Mouse (Mus musculus): ENCODE data around the gene Nr1d1. TPM values are rescaled to one million over a fixed set of nuclear protein-coding genes. Genes with fewer than 3 reads are reported as not detected.

The Nr1d1 gene
- polyA plus RNA-seq, 1 experiment from 2014 or later = 2.2 TPM

- no peaks in the 10 kb centered on the region for H3K9me3 ChIP-seq (replicated peaks; ENCODE audit: control insufficient read depth, low read length)
- H3K9ac ChIP-seq (ENCODE audit: low read length) = no peak overlapping the region
- H3K4me3 ChIP-seq (ENCODE audit: low read depth, low read length) = no peak overlapping the region
- H3K4me1 ChIP-seq (ENCODE audit: control insufficient read depth, insufficient read depth, low read length) = peaks cover 34% of the 10 kb centered on the region
- no peak for DNase-seq (ENCODE audit: low spot score)
- H3K36me3 ChIP-seq (ENCODE audit: control insufficient read depth, insufficient read depth, low read length) = peaks cover 77% of the 10 kb centered on the region
- no peaks in the 10 kb centered on the region for H3K27me3 ChIP-seq (replicated peaks; ENCODE audit: control insufficient read depth, insufficient read depth, low read length)
- no peak overlapping the region for H3K27ac ChIP-seq (ENCODE audit: low read depth, low read length)
- no peak overlapping the region for H3K4me2 ChIP-seq (ENCODE audit: low read length)
- ATAC-seq = no peak
- WGBS = 89% methylated on average over 8 of the region's 8 CpGs
Measured at GRCm38 (mm10) chr11:98763502-98763861, 11.7 kb downstream of the Nr1d1 start.

- 64% methylated on average over 17 of the region's 17 CpGs for WGBS
- Histone ChIP-seq H3K27me3 (replicated peaks; ENCODE audit: control insufficient read depth, insufficient read depth, low read length) (no peaks in the 10 kb centered on the region), H3K4me1 (ENCODE audit: control insufficient read depth, insufficient read depth, low read length) (peaks cover 29% of the 10 kb centered on the region), H3K9me3 (replicated peaks; ENCODE audit: control insufficient read depth, low read length) (no peaks in the 10 kb centered on the region), H3K9ac (ENCODE audit: low read length) (no peak overlapping the region), H3K27ac (ENCODE audit: low read depth, low read length) (no peak overlapping the region), H3K4me3 (ENCODE audit: low read depth, low read length) (no peak overlapping the region), H3K4me2 (ENCODE audit: low read length) (no peak overlapping the region), H3K36me3 (ENCODE audit: control insufficient read depth, insufficient read depth, low read length) (peaks cover 76% of the 10 kb centered on the region)
- no peak for DNase-seq (ENCODE audit: low spot score)
- ATAC-seq = no peak
Measured at GRCm38 (mm10) chr11:98762756-98763501, 12.2 kb downstream of the Nr1d1 start.

GRCm38 (mm10) chr11:98761939-98762338, 13.2 kb downstream of the Nr1d1 start:
- H3K4me2 ChIP-seq (ENCODE audit: low read length) = no peak overlapping the region
- no peaks in the 10 kb centered on the region for H3K27me3 ChIP-seq (replicated peaks; ENCODE audit: control insufficient read depth, insufficient read depth, low read length)
- H3K4me1 ChIP-seq (ENCODE audit: control insufficient read depth, insufficient read depth, low read length) = peaks cover 19% of the 10 kb centered on the region
- DNase-seq (ENCODE audit: low spot score) (no peak), ATAC-seq (no peak)
- H3K9me3 ChIP-seq (replicated peaks; ENCODE audit: control insufficient read depth, low read length) = no peaks in the 10 kb centered on the region
- H3K4me3 ChIP-seq (ENCODE audit: low read depth, low read length) = no peak overlapping the region
- H3K36me3 ChIP-seq (ENCODE audit: control insufficient read depth, insufficient read depth, low read length) = peaks cover 86% of the 10 kb centered on the region
- 89% methylated on average over 4 of the region's 4 CpGs for WGBS
- no peak overlapping the region for H3K9ac ChIP-seq (ENCODE audit: low read length)
- H3K27ac ChIP-seq (ENCODE audit: low read depth, low read length) = no peak overlapping the region

- peaks cover 82% of the 10 kb centered on the region for H3K36me3 ChIP-seq (ENCODE audit: control insufficient read depth, insufficient read depth, low read length)
- peaks cover 9% of the 10 kb centered on the region for H3K4me1 ChIP-seq (ENCODE audit: control insufficient read depth, insufficient read depth, low read length)
- H3K27me3 ChIP-seq (replicated peaks; ENCODE audit: control insufficient read depth, insufficient read depth, low read length) = no peaks in the 10 kb centered on the region
- H3K27ac ChIP-seq (ENCODE audit: low read depth, low read length) = no peak overlapping the region
- 84% methylated on average over 12 of the region's 12 CpGs for WGBS
- no peak overlapping the region for H3K9ac ChIP-seq (ENCODE audit: low read length)
- ATAC-seq (no peak), DNase-seq (ENCODE audit: low spot score) (no peak)
- H3K4me2 ChIP-seq (ENCODE audit: low read length) = no peak overlapping the region
- H3K9me3 ChIP-seq (replicated peaks; ENCODE audit: control insufficient read depth, low read length) = no peaks in the 10 kb centered on the region
- no peak overlapping the region for H3K4me3 ChIP-seq (ENCODE audit: low read depth, low read length)
Measured at GRCm38 (mm10) chr11:98756711-98757110, 18.4 kb downstream of the Nr1d1 start.

- Histone ChIP-seq H3K4me2 (ENCODE audit: low read length) (no peak overlapping the region), H3K27ac (ENCODE audit: low read depth, low read length) (no peak overlapping the region), H3K27me3 (replicated peaks; ENCODE audit: control insufficient read depth, insufficient read depth, low read length) (no peaks in the 10 kb centered on the region), H3K4me3 (ENCODE audit: low read depth, low read length) (no peak overlapping the region), H3K9me3 (replicated peaks; ENCODE audit: control insufficient read depth, low read length) (no peaks in the 10 kb centered on the region), H3K4me1 (ENCODE audit: control insufficient read depth, insufficient read depth, low read length) (peaks cover 17% of the 10 kb centered on the region), H3K9ac (ENCODE audit: low read length) (no peak overlapping the region), H3K36me3 (ENCODE audit: control insufficient read depth, insufficient read depth, low read length) (peaks cover 74% of the 10 kb centered on the region)
- WGBS = 89% methylated on average over 6 of the region's 6 CpGs
- ATAC-seq (no peak), DNase-seq (ENCODE audit: low spot score) (no peak)
Measured at GRCm38 (mm10) chr11:98755726-98756380, 19.3 kb downstream of the Nr1d1 start.

GRCm38 (mm10) chr11:98754621-98755181, 20.4 kb downstream of the Nr1d1 start:
- Histone ChIP-seq H3K27me3 (replicated peaks; ENCODE audit: control insufficient read depth, insufficient read depth, low read length) (no peaks in the 10 kb centered on the region), H3K4me3 (ENCODE audit: low read depth, low read length) (no peak overlapping the region), H3K4me1 (ENCODE audit: control insufficient read depth, insufficient read depth, low read length) (peaks cover 29% of the 10 kb centered on the region), H3K27ac (ENCODE audit: low read depth, low read length) (peak overlapping the region; percentile 63; the same call in 1 of the 2 replicates), H3K9me3 (replicated peaks; ENCODE audit: control insufficient read depth, low read length) (no peaks in the 10 kb centered on the region), H3K9ac (ENCODE audit: low read length) (no peak overlapping the region), H3K36me3 (ENCODE audit: control insufficient read depth, insufficient read depth, low read length) (peaks cover 63% of the 10 kb centered on the region), H3K4me2 (ENCODE audit: low read length) (no peak overlapping the region)
- WGBS = 24% methylated on average over 7 of the region's 7 CpGs
- ATAC-seq (peak; percentile 43), DNase-seq (ENCODE audit: low spot score) (peak; percentile 81)

- no peak for DNase-seq (ENCODE audit: low spot score)
- peak overlapping the region; percentile 63; the same call in 1 of the 2 replicates for H3K27ac ChIP-seq (ENCODE audit: low read depth, low read length)
- no peak for ATAC-seq
- no peak overlapping the region for H3K4me3 ChIP-seq (ENCODE audit: low read depth, low read length)
- no peaks in the 10 kb centered on the region for H3K9me3 ChIP-seq (replicated peaks; ENCODE audit: control insufficient read depth, low read length)
- H3K27me3 ChIP-seq (replicated peaks; ENCODE audit: control insufficient read depth, insufficient read depth, low read length) = no peaks in the 10 kb centered on the region
- H3K4me1 ChIP-seq (ENCODE audit: control insufficient read depth, insufficient read depth, low read length) = peaks cover 34% of the 10 kb centered on the region
- no peak overlapping the region for H3K9ac ChIP-seq (ENCODE audit: low read length)
- H3K4me2 ChIP-seq (ENCODE audit: low read length) = no peak overlapping the region
- peaks cover 62% of the 10 kb centered on the region for H3K36me3 ChIP-seq (ENCODE audit: control insufficient read depth, insufficient read depth, low read length)
- 82% methylated on average over 9 of the region's 9 CpGs for WGBS
Measured at GRCm38 (mm10) chr11:98754151-98754620, 20.9 kb downstream of the Nr1d1 start.

GRCm38 (mm10) chr11:98753264-98753663, 21.9 kb downstream of the Nr1d1 start:
- Histone ChIP-seq H3K4me1 (ENCODE audit: control insufficient read depth, insufficient read depth, low read length) (peaks cover 43% of the 10 kb centered on the region), H3K27ac (ENCODE audit: low read depth, low read length) (0 out of 2 replicates have a peak overlapping the region, but pooled peaks have one; percentile 17), H3K27me3 (replicated peaks; ENCODE audit: control insufficient read depth, insufficient read depth, low read length) (no peaks in the 10 kb centered on the region), H3K9ac (ENCODE audit: low read length) (no peak overlapping the region), H3K4me2 (ENCODE audit: low read length) (no peak overlapping the region), H3K4me3 (ENCODE audit: low read depth, low read length) (no peak overlapping the region), H3K9me3 (replicated peaks; ENCODE audit: control insufficient read depth, low read length) (no peaks in the 10 kb centered on the region), H3K36me3 (ENCODE audit: control insufficient read depth, insufficient read depth, low read length) (peaks cover 54% of the 10 kb centered on the region)
- 83% methylated on average over 5 of the region's 5 CpGs for WGBS
- no peak for ATAC-seq
- no peak for DNase-seq (ENCODE audit: low spot score)

Measured in forebrain, embryonic 14.5 days (tissue).